Mouse (Mus musculus) cerebellum, postnatal 14 days (tissue): Measurements from ENCODE around the gene Gm11397.
"Not testable (repeated sequence)": the region's sequence is repeated elsewhere in the genome, so short reads cannot be mapped to it uniquely, and the experiment has no call there.

ENCODE experiments used
- DNase-seq, 2 experiments: peaks; one replicate each; pipeline ENCODE4 v3.0.0; 2021; ENCODE audit warnings: mixed read lengths in 2 of 2

Gene Gm11397

GRCm38 (mm10) chr13:33395461-33395860 lies at the start of gene Gm11397:
TSS of gene Gm11397 (plus strand) at chr13:33395761.
- DNase-seq: not testable (repeated sequence)

- not testable (repeated sequence) for DNase-seq
Measured at GRCm38 (mm10) chr13:33356666-33357065, 38.9 kb upstream of the Gm11397 start.

- DNase-seq: not testable (repeated sequence)
Measured at GRCm38 (mm10) chr13:33432714-33433113, 37.2 kb downstream of the Gm11397 start.
